Mouse (Mus musculus) myocyte (in vitro differentiated cells): Measurements from ENCODE around the gene Pigk. TPM values are rescaled to one million over a fixed set of nuclear protein-coding genes. Genes with fewer than 3 reads are reported as not detected.

Experiments
- H3K27me3 ChIP-seq: one replicate; pipeline ENCODE4 v1.6.1; 2011; ENCODE audit not compliant: control insufficient read depth, insufficient read depth, insufficient read length
- H3K36me3 ChIP-seq: one replicate; pipeline ENCODE4 v1.6.1; 2011; ENCODE audit not compliant: control insufficient read depth, insufficient read depth
- H3K4me2 ChIP-seq: one replicate; pipeline ENCODE4 v1.6.1; 2011; ENCODE audit warnings: low read depth, control low read depth
- H3K4me3 ChIP-seq: one replicate; pipeline ENCODE4 v1.5.1; 2011; ENCODE audit warnings: mild to moderate bottlenecking, control low read depth, moderate library complexity
- H3K79me2 ChIP-seq: one replicate; pipeline ENCODE4 v1.6.1; 2011; ENCODE audit not compliant: control insufficient read depth, insufficient read depth
- H3ac ChIP-seq: one replicate; pipeline ENCODE4 v1.6.1; 2011; ENCODE audit not compliant: control insufficient read depth, insufficient read length
- CEBPB ChIP-seq: IDR thresholded peaks from 2 replicates; pipeline ENCODE4 v1.6.1; 2011; ENCODE audit warnings: mild to moderate bottlenecking, moderate library complexity; ENCODE audit not compliant: poor library complexity, insufficient read depth, severe bottlenecking
- E2F4 ChIP-seq: IDR thresholded peaks from one replicate; pipeline ENCODE4 v1.6.1; 2011; ENCODE audit warnings: mild to moderate bottlenecking, control low read depth, moderate library complexity; ENCODE audit not compliant: insufficient read depth
- MAX ChIP-seq: IDR thresholded peaks from one replicate; pipeline ENCODE4 v1.6.1; 2011; ENCODE audit warnings: low read depth, mild to moderate bottlenecking, control low read depth
- MYOD1 ChIP-seq, 3 experiments: IDR thresholded peaks; one replicate each; pipeline ENCODE4 v1.6.1; 2011; ENCODE audit warnings: control low read depth in 2 of 3, low read depth in 2 of 3, mild to moderate bottlenecking in 2 of 3, moderate library complexity in 1 of 3; ENCODE audit not compliant: insufficient read length in 2 of 3, control insufficient read depth in 1 of 3
- MYOG ChIP-seq, 3 experiments: IDR thresholded peaks; one replicate each; pipeline ENCODE4 v1.6.1; 2011; ENCODE audit warnings: control low read depth in 2 of 3, low read depth in 2 of 3, mild to moderate bottlenecking in 2 of 3; ENCODE audit not compliant: insufficient read length in 2 of 3, control insufficient read depth in 1 of 3, insufficient read depth in 1 of 3
- POLR2A ChIP-seq: IDR thresholded peaks from one replicate; pipeline ENCODE4 v1.6.1; 2011; ENCODE audit warnings: low read depth, mild to moderate bottlenecking, control low read depth, moderate library complexity; ENCODE audit not compliant: insufficient read length
- POLR2AphosphoS2 ChIP-seq: IDR thresholded peaks from one replicate; pipeline ENCODE4 v1.6.1; 2011; ENCODE audit warnings: low read depth, control low read depth; ENCODE audit not compliant: insufficient read length
- REST ChIP-seq: IDR thresholded peaks from one replicate; pipeline ENCODE4 v1.6.1; 2011; ENCODE audit warnings: mild to moderate bottlenecking, control low read depth, moderate library complexity; ENCODE audit not compliant: insufficient read depth, insufficient read length
- SRF ChIP-seq: IDR thresholded peaks from one replicate; pipeline ENCODE4 v1.6.1; 2011; ENCODE audit warnings: low read depth; ENCODE audit not compliant: control insufficient read depth, insufficient read length
- TCF12 ChIP-seq: IDR thresholded peaks from one replicate; pipeline ENCODE4 v1.6.1; 2011; ENCODE audit warnings: mild to moderate bottlenecking, control low read depth; ENCODE audit not compliant: poor library complexity, insufficient read depth, severe bottlenecking
- TCF3 ChIP-seq: IDR thresholded peaks from one replicate; pipeline ENCODE4 v1.6.1; 2011; ENCODE audit warnings: low read depth, control low read depth; ENCODE audit not compliant: insufficient read length
- USF1 ChIP-seq: IDR thresholded peaks from one replicate; pipeline ENCODE4 v1.6.1; 2011; ENCODE audit warnings: low read depth, mild to moderate bottlenecking, control low read depth, moderate library complexity
- polyA plus RNA-seq: library from polyadenylated mRNA; unstranded; fragments of >200 nt; fragmentation: generic; extraction: Trizol; gene quantifications from one replicate; pipeline ENCODE4 v1.2.1, GENCODE M21; 2012; ENCODE audit warnings: missing spikeins

Pigk gene
- 20.7 TPM for polyA plus RNA-seq

GRCm38 (mm10) chr3:152713991-152714902 is at the start of gene Pigk:
Gene Pigk, plus strand, starts transcription at chr3:152714100.
- peak; percentile 38 for TF ChIP-seq SRF
- TF ChIP-seq POLR2A: peak; percentile 85
- no peak for TF ChIP-seq CEBPB
- no peak for TF ChIP-seq POLR2AphosphoS2
- no peak for TF ChIP-seq TCF12
- TF ChIP-seq USF1: no peak
- TF ChIP-seq E2F4: no peak
- H3K4me2 ChIP-seq: peak within 1 kb of the TSS; percentile 81
- peaks cover 17% of the 10 kb centered on the region for H3K79me2 ChIP-seq
- H3K27me3 ChIP-seq: no peaks in the 10 kb centered on the region
- peak within 1 kb of the TSS; percentile 45 for H3ac ChIP-seq
- H3K36me3 ChIP-seq: no peaks in the 10 kb centered on the region
- H3K4me3 ChIP-seq: peak within 1 kb of the TSS; percentile 78

DNA sequence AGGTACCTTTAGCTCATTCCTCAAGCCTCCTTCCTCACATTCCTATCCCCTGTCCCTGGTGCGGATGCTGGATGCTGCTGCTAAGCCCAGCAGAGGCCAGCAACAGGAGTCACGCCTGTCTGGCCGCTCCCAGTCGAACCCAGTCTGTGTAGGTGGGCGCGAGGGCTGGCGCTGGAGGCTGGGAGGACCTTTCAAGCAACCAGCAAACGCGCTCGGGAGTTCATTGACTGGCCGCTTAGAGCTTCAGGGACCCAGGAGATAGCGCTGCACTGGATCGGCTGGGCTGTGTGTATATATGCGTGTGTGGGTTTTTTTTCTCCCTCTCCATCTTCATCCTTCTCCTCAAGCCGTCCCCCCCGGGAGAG is 46.9 kb upstream of the Pigk start:
- TF ChIP-seq MYOD1 (IDR thresholded peaks at IDR 0.05; ENCODE audit: control insufficient read depth in 1 of 3, insufficient read length in 2 of 3, low read depth in 2 of 3) (no peak), E2F4 (no peak), USF1 (no peak), SRF (no peak), CEBPB (no peak), POLR2A (no peak), MYOG (IDR thresholded peaks at IDR 0.05; ENCODE audit: control insufficient read depth in 1 of 3, insufficient read depth in 1 of 3, insufficient read length in 2 of 3, low read depth in 2 of 3) (no peak), REST (no peak), TCF3 (no peak)
- no peaks in the 10 kb centered on the region for H3K79me2 ChIP-seq
- no peak overlapping the region for H3ac ChIP-seq
- no peak overlapping the region for H3K4me3 ChIP-seq
- H3K36me3 ChIP-seq: no peaks in the 10 kb centered on the region
- peaks cover 5% of the 10 kb centered on the region for H3K27me3 ChIP-seq
- peak overlapping the region; percentile 83 for H3K4me2 ChIP-seq

GRCm38 (mm10) chr3:152667356-152668211 is 46.3 kb upstream of the Pigk start:
- Histone ChIP-seq H3K36me3 (no peaks in the 10 kb centered on the region), H3K4me2 (peak overlapping the region; percentile 83), H3K27me3 (peaks cover 5% of the 10 kb centered on the region), H3K4me3 (peak overlapping the region; percentile 6), H3K79me2 (no peaks in the 10 kb centered on the region), H3ac (peak overlapping the region; percentile 78)
- TF ChIP-seq USF1 (no peak), MYOD1 (IDR thresholded peaks at IDR 0.05; ENCODE audit: control insufficient read depth in 1 of 3, insufficient read length in 2 of 3, low read depth in 2 of 3) (peak in 1 of 3 experiments; percentile 20), SRF (no peak), POLR2A (no peak), MYOG (IDR thresholded peaks at IDR 0.05; ENCODE audit: control insufficient read depth in 1 of 3, insufficient read depth in 1 of 3, insufficient read length in 2 of 3, low read depth in 2 of 3) (peak in 1 of 3 experiments; percentile 17)

GRCm38 (mm10) chr3:152668239-152668638 is 45.7 kb upstream of the Pigk start, which contains the start of gene Ak5:
Gene Ak5, minus strand, starts transcription at chr3:152668360.
- Histone ChIP-seq H3ac (peak within 1 kb of the TSS; percentile 78), H3K4me3 (peak within 1 kb of the TSS; percentile 6), H3K27me3 (peaks cover 5% of the 10 kb centered on the region), H3K4me2 (peak within 1 kb of the TSS; percentile 83), H3K79me2 (no peaks in the 10 kb centered on the region), H3K36me3 (no peaks in the 10 kb centered on the region)
- TF ChIP-seq CEBPB (no peak), REST (no peak), TCF3 (no peak), E2F4 (no peak), SRF (no peak), POLR2AphosphoS2 (no peak), USF1 (no peak), TCF12 (no peak), POLR2A (no peak), MAX (no peak)
